Mouse (Mus musculus) cerebellum, adult 2 months (tissue): ENCODE data around the gene Apopt1. TPM values are rescaled to one million over a fixed set of nuclear protein-coding genes. Genes with fewer than 3 reads are reported as not detected.
"Not testable (repeated sequence)": the region's sequence is repeated elsewhere in the genome, so short reads cannot be mapped to it uniquely, and the experiment has no call there.

Experiments
- DNase-seq, 2 experiments: peaks; one replicate each; pipeline ENCODE4 v3.0.0; 2021
- H3K27ac ChIP-seq: fragments of 200-500 bp; 2 replicates; pipeline ENCODE4 v1.5.1; 2012; ENCODE audit warnings: low read length, control low read depth, inconsistent platforms; ENCODE audit not compliant: insufficient read depth
- H3K27me3 ChIP-seq: fragments of 200-500 bp; 2 replicates; pipeline ENCODE4 v1.6.1; 2012; ENCODE audit warnings: inconsistent platforms, mild to moderate bottlenecking, low read length, moderate library complexity; ENCODE audit not compliant: control insufficient read depth, insufficient read depth
- H3K4me1 ChIP-seq: fragments of 200-500 bp; 2 replicates; pipeline ENCODE4 v1.6.1; 2011; ENCODE audit warnings: low read length; ENCODE audit not compliant: control insufficient read depth, insufficient read depth
- H3K4me3 ChIP-seq: fragments of 200-500 bp; replicated peaks from 2 replicates; pipeline ENCODE3; 2011; ENCODE audit warnings: mild to moderate bottlenecking, low read depth, low read length, control low read depth; ENCODE audit not compliant: insufficient read depth
- CTCF ChIP-seq: fragments of 200-500 bp; IDR thresholded peaks from 2 replicates; pipeline ENCODE4 v1.5.1; 2011; ENCODE audit warnings: low read depth, mild to moderate bottlenecking, control low read depth, low read length, moderate library complexity, borderline replicate concordance; ENCODE audit not compliant: insufficient read depth
- POLR2A ChIP-seq: fragments of 200-500 bp; IDR thresholded peaks from 2 replicates; pipeline ENCODE4 v1.6.1; 2011; ENCODE audit warnings: low read length, control low read depth, borderline replicate concordance; ENCODE audit not compliant: insufficient read depth
- WGBS: fragments of 180-500 bp; shearing (Covaris S2); methylation state at CpG from one replicate; pipeline ENCODE4 v1.1.7; 2018; 5-methylcytosine and 5-hydroxymethylcytosine counted together
- polyA plus RNA-seq: library from polyadenylated mRNA; depleted of rRNA; stranded (reverse); fragments of >200 nt; gene quantifications from 2 replicates; pipeline ENCODE4 v1.2.3, GENCODE M21; 2012

Apopt1 gene
- polyA plus RNA-seq, 1 experiment, result 49.8 TPM

DNA sequence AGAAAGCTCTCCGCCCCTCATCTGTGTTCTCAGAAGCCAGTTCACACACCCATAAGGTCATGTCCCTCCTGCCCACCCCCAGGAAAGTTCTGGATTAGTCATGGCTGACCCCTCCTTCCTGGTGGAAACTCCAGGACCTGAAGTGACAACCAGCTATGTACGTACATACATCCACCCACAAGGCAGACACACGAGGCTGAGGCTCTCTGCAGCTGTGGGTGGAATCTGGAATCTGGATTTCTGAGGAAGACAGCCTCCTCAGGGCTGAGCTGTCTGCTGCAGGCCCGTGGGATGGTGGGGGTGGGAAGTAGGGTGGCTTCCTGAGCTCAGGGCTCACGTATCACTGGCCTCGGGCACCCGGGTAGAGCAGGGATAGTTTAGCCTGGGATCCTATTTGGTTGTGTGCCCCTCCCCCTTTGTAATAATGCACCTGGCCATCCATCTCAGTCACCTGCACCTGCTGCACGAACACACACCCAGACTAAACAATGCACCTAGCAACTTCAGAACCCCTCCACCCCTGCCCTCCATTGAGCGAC, 12.1 kb upstream of the Apopt1 start:
- DNase-seq, result no peak
- 87% methylated on average over 9 of the region's 9 CpGs for WGBS
- Histone ChIP-seq H3K27ac (no peak overlapping the region), H3K27me3 (no peaks in the 10 kb centered on the region), H3K4me3 (no peak overlapping the region), H3K4me1 (peaks cover 33% of the 10 kb centered on the region)
- TF ChIP-seq CTCF (no peak), POLR2A (no peak)

DNA sequence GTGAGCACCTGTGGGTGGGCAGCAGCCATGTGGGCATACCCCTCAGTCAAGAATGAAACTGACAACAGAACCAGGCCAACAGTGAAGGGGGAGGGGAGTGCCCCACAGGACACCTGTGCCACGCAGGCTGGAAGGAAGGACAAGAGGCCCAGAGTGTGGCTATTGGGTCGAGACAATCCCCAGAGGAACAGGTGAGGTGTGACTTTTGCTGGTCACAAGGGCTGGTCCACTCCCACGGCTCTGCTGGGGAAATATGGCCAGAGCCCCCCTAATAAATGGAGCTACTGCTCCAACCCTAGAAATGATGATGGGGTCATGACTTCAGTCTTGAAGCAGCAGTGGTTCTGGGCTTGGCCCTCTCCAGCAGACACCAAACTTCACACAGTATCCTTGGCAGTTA, 9.8 kb upstream of the Apopt1 start:
- Histone ChIP-seq H3K27me3 (no peaks in the 10 kb centered on the region), H3K4me3 (no peak overlapping the region), H3K27ac (no peak overlapping the region), H3K4me1 (peaks cover 21% of the 10 kb centered on the region)
- DNase-seq, result no peak
- 83% methylated on average over 3 of the region's 3 CpGs for WGBS
- TF ChIP-seq CTCF (no peak), POLR2A (no peak)

DNA sequence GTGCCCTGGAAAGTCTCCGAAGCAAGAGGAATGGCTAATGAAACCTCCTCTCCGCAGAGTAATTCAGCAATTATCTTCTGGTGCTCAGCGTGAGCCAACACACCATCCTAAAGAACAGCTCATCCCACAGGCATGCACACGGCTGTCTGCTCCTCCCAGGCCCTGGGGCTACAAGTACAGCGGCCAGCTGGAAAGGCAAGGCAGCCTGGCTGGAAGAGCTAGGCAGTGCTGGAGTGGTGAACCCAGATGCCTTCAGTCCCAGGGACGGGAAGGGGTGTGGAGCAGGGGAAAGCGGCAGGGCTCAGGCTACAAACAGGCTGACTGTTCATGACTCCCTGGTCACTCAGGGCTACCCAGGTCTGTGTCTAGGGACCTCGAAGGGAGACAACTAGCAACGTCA, 8.5 kb upstream of the Apopt1 start:
- WGBS, result 41% methylated on average over 9 of the region's 9 CpGs
- Histone ChIP-seq H3K4me3 (no peak overlapping the region), H3K27ac (no peak overlapping the region), H3K27me3 (no peaks in the 10 kb centered on the region), H3K4me1 (peaks cover 13% of the 10 kb centered on the region)
- no peak for DNase-seq
- TF ChIP-seq POLR2A (no peak), CTCF (no peak)

DNA sequence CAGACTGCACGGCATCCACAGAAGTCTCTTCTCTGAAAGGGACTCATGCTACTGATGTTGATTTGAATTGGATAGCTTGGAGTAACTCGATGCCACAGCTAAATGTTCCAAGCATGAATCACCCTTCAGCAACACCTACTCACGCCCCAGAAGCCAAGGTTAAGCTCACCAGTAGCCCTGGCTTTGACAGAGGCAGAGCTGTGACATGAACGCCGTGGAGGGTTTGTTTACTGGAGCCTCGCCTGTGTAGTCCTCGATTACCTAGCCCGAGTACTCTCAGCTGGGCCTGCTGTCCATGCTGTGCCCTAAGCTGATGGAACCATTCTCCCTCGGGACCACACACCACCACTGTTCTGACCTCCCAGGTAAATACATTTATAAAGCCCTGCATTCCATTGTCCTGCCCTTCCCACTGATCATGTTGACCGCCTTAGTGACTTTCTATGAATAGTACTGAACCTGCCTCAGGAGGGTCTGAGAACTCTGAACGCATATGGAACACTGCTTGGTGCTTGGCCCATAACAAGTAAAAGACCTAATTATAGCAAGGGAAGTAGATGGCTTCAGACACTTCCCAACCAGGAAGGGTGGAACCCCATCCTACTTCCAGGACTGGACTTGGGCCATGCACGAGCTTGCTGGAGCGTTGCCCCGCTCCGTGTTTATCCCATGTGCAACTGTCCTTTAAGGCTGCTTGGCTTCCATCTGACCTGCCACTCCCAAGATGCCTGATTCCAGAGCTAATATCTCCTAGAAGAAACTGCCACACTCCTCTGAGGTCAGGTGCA, 7.7 kb upstream of the Apopt1 start:
- peaks cover 11% of the 10 kb centered on the region for H3K4me1 ChIP-seq
- H3K27ac ChIP-seq, result no peak overlapping the region
- H3K4me3 ChIP-seq, result no peak overlapping the region
- no peaks in the 10 kb centered on the region for H3K27me3 ChIP-seq
- TF ChIP-seq CTCF (no peak), POLR2A (no peak)
- no peak for DNase-seq
- 29% methylated on average over 15 of the region's 15 CpGs for WGBS

DNA sequence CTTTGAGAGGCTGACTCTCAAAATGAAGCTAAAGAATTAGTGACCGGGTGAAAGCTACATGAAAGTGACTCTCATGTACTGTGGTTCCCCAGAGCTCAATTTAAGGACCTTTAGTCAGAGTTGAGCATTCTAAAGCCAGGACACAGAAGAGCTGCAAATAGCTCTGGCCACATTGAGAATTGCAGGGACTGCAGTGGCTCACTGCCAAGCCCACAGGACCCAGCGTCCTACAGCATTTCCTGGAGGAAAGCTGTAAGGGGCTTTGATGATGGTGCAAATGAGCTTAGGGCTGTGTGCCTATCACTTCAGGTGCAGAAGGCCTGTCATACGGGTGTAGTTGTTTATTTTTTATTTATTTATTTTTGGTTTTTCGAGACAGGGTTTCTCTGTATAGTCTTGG, 4.9 kb upstream of the Apopt1 start:
- no peaks in the 10 kb centered on the region for H3K27me3 ChIP-seq
- no peak for TF ChIP-seq POLR2A
- TF ChIP-seq CTCF, result no peak
- 58% methylated on average over 4 of the region's 4 CpGs for WGBS
- H3K4me1 ChIP-seq, result peaks cover 20% of the 10 kb centered on the region
- DNase-seq, result no peak
- no peak overlapping the region for H3K27ac ChIP-seq
- no peak overlapping the region for H3K4me3 ChIP-seq

DNA sequence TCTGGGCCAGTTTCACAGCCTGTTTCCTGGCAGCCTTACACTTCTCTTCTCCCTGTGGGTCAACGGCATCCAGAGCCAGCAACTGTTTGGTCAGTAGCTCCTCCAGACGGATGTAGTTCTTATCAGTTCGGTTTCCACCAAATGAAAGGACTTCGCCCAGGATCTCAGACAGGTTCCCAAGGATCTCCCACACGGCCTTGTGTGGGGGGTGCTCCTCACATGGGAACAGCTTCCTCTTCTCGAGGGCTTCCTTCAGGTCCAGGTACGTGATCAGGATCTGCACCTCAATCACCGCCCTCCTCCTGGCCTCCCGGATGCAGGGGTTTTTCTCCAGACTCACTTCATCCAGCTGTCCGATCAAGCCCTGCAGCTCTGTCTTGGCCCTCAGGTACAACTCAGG, 3.0 kb upstream of the Apopt1 start:
- H3K27me3 ChIP-seq, result no peaks in the 10 kb centered on the region
- H3K4me1 ChIP-seq, result peaks cover 18% of the 10 kb centered on the region
- H3K27ac ChIP-seq, result no peak overlapping the region
- no peak for TF ChIP-seq POLR2A
- TF ChIP-seq CTCF, result no peak
- WGBS, result 84% methylated on average over 10 of the region's 10 CpGs
- no peak overlapping the region for H3K4me3 ChIP-seq
- no peak for DNase-seq

DNA sequence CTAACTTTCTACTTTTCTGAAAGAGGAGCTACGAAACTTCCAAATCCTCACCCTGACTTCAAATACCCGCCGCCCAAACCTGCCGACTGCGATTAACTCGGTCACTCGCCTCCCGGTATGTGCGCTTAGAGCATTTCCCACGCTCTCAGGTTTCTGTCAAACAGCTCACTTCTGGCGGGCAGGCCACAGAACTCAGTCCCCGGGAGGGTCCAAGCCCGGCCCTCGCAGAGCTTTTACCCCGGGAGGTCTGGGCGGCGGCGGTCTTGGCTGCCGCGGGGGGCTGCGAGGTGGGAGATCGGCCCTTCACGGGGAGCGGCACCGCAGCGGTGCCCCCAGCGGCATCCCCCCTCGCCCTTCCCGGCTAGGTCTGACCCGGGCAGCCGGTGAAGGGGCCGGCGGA, 585 bp upstream of the Apopt1 start:
- peak overlapping the region; percentile 80 for H3K4me3 ChIP-seq
- no peaks in the 10 kb centered on the region for H3K27me3 ChIP-seq
- peaks cover 14% of the 10 kb centered on the region for H3K4me1 ChIP-seq
- under 1% methylated on average over 33 of the region's 33 CpGs for WGBS
- TF ChIP-seq CTCF (no peak), POLR2A (no peak)
- H3K27ac ChIP-seq, result peak overlapping the region; percentile 63
- no peak for DNase-seq

DNA sequence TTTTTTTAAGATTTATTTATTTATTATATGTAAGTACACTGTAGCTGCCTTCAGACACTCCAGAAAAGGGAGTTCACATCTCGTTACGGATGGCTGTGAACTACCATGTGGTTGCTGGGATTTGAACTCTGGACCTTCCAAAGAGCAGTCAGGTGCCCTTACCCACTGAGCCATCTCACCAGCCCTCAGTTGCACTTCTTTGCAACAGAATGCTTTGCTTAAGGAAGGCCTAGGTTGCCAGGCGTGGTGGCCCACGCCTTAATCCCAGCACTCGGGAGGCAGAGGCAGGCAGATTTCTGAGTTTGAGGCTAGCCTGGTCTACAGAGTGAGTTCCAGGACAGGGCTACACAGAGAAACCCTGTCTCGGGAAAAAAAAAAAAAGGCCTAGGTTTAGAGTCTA, 819 bp downstream of the Apopt1 start:
- not testable (repeated sequence) for H3K27me3 ChIP-seq, DNase-seq, H3K27ac ChIP-seq
- Histone ChIP-seq H3K4me3 (peak overlapping the region; percentile 30), H3K4me1 (peaks cover 19% of the 10 kb centered on the region)
- 75% methylated on average over 6 of the region's 6 CpGs for WGBS

DNA sequence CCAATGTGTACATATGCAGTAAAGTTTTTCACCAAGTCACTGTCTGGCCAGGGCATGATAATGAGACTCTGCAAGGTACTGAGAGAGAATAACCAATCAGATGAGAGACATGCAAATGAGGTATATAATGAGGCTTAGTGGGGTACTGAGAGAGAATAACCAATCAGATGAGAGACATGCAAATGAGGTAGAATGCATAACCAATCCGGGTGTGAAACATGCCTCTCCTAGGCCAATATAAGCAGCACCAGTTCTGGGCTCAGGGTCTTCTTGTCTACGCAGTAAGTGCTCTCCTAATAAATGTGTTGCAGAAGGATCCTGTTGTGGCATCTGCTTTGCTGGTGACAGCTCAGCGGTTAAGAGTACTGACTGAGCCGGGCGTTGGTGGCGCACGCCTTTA, 3.4 kb downstream of the Apopt1 start:
- Histone ChIP-seq H3K4me3 (no peak overlapping the region), H3K4me1 (peaks cover 29% of the 10 kb centered on the region), H3K27me3 (no peaks in the 10 kb centered on the region), H3K27ac (no peak overlapping the region)
- 95% methylated on average over 7 of the region's 7 CpGs for WGBS
- TF ChIP-seq CTCF (no peak), POLR2A (no peak)
- DNase-seq, result no peak
